Mouse (Mus musculus) hindbrain, embryonic 16.5 days (tissue): ENCODE data around the gene Kdm1a. TPM values are rescaled to one million over a fixed set of nuclear protein-coding genes. Genes with fewer than 3 reads are reported as not detected.

ENCODE experiments used
- ATAC-seq: fragments of 200-750 bp; cut with Nextera tagmentation; 2 replicates; pipeline ENCODE4 v1.8.0; 2017; ENCODE audit warnings: moderate TSS enrichment, moderate library complexity
- H3K27ac ChIP-seq: fragments of 300-500 bp; sonication (generic); 2 replicates; pipeline ENCODE4 v1.5.1; 2014; ENCODE audit warnings: low read depth, mild to moderate bottlenecking, control low read depth, low read length, moderate library complexity
- H3K27me3 ChIP-seq: fragments of 300-500 bp; sonication (generic); replicated peaks from 2 replicates; pipeline ENCODE4 v1.6.1; 2014; ENCODE audit warnings: low read length; ENCODE audit not compliant: control insufficient read depth, insufficient read depth
- H3K36me3 ChIP-seq: fragments of 300-500 bp; sonication (generic); 2 replicates; pipeline ENCODE4 v1.6.1; 2014; ENCODE audit warnings: mild to moderate bottlenecking, low read length, moderate library complexity, mixed read lengths; ENCODE audit not compliant: control insufficient read depth, insufficient read depth
- H3K4me1 ChIP-seq: fragments of 300-500 bp; sonication (generic); 2 replicates; pipeline ENCODE4 v1.6.1; 2014; ENCODE audit warnings: low read depth, low read length; ENCODE audit not compliant: control insufficient read depth, insufficient read depth
- H3K4me2 ChIP-seq: fragments of 300-500 bp; sonication (generic); 2 replicates; pipeline ENCODE4 v1.6.1; 2014; ENCODE audit warnings: mild to moderate bottlenecking, low read length, control low read depth, moderate library complexity
- H3K4me3 ChIP-seq: fragments of 300-500 bp; sonication (generic); 2 replicates; pipeline ENCODE4 v1.5.1; 2014; ENCODE audit warnings: mild to moderate bottlenecking, low read length, control low read depth, moderate library complexity
- H3K9ac ChIP-seq: fragments of 300-500 bp; sonication (generic); 2 replicates; pipeline ENCODE4 v1.6.1; 2014; ENCODE audit warnings: low read depth, mild to moderate bottlenecking, control low read depth, low read length, moderate library complexity
- H3K9me3 ChIP-seq: fragments of 300-500 bp; sonication (generic); 2 replicates; pipeline ENCODE4 v1.6.1; 2014; ENCODE audit warnings: mild to moderate bottlenecking, low read length, moderate library complexity; ENCODE audit not compliant: control insufficient read depth
- WGBS: fragments of 180-500 bp; shearing (Covaris S2); extraction: QIAGEN DNeasy Blood & Tissue Kit; methylation state at CpG from one replicate; pipeline ENCODE4 v1.1.7; 2014; 5-methylcytosine and 5-hydroxymethylcytosine counted together
- polyA plus RNA-seq: library from polyadenylated mRNA; unstranded; fragments of >200 nt; fragmentation: Nextera tagmentation; extraction: Ambion mirVana; gene quantifications from 2 replicates; pipeline ENCODE4 v1.2.1, GENCODE M21; 2015

Gene Kdm1a
- polyA plus RNA-seq, 1 experiment from 2014 or later, result 31.6 TPM

- H3K9me3 ChIP-seq, result no peaks in the 10 kb centered on the region
- H3K27ac ChIP-seq, result peak overlapping the region; percentile 65
- H3K27me3 ChIP-seq, result no peaks in the 10 kb centered on the region
- ATAC-seq, result peak; percentile 80
- H3K4me2 ChIP-seq, result peak overlapping the region; percentile 69
- no peaks in the 10 kb centered on the region for H3K36me3 ChIP-seq
- H3K4me3 ChIP-seq, result peak overlapping the region; percentile 47
- WGBS, result 2% methylated on average over 70 of the region's 76 CpGs
- H3K4me1 ChIP-seq, result peaks cover 11% of the 10 kb centered on the region
- H3K9ac ChIP-seq, result peak overlapping the region; percentile 60
Observed at GRCm38 (mm10) chr4:136637563-136638229, 35.2 kb upstream of the Kdm1a start.

DNA sequence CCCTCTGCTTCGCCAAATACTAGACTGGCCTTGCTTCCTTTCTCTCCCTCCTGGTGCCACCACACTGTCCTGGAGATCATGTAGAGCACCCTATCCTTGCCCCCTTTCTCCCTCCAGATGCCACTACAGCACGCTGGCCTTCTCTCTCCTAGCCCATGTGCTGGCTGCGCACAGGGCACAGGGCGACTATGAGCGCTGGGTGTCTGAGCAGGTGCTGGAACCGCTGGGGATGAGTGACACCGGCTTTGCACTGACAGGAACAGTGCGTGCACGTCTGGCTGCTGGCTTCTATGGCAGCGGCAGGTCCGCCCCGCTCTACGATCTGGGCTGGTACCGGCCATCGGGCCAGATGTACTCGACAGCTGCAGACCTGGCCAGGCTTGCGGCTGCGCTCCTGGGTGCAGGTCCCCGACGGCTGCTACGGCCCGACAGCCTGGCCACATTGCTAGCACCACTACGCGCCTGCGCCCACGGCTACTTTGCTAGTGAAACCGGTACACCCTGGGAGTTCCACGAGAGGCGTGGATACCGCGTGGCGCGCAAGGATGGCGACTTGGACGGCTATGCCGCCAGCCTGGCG, 34.5 kb upstream of the Kdm1a start:
- peak overlapping the region; percentile 47 for H3K4me3 ChIP-seq
- no peaks in the 10 kb centered on the region for H3K36me3 ChIP-seq
- no peaks in the 10 kb centered on the region for H3K9me3 ChIP-seq
- H3K9ac ChIP-seq, result peak overlapping the region; percentile 60
- H3K27ac ChIP-seq, result peak overlapping the region; percentile 65
- peak; percentile 71 for ATAC-seq
- H3K27me3 ChIP-seq, result no peaks in the 10 kb centered on the region
- peak overlapping the region; percentile 69 for H3K4me2 ChIP-seq
- peaks cover 11% of the 10 kb centered on the region for H3K4me1 ChIP-seq
- 16% methylated on average over 37 of the region's 37 CpGs for WGBS

DNA sequence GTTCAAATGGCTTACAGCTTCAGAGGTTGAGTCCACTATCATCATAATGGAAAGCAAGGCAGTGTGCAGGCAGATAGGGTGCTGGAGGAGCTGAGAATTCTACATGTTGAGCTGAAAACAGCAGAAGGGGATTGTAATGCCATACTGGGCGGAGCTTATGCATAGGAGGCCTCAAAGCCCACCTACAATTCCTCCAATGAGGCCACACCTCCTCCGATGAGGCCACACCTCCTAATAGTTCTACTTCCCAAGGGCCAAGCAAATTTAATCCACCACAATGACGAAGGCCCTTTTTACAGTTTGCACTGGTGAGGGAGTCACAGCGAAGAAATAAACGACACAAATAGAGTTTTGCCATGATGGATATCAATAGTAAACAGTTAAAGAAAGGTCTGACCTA, 34.0 kb upstream of the Kdm1a start:
- H3K4me3 ChIP-seq, result no peak overlapping the region
- no peak overlapping the region for H3K9ac ChIP-seq
- 60% methylated on average over 5 of the region's 5 CpGs for WGBS
- peaks cover 11% of the 10 kb centered on the region for H3K4me1 ChIP-seq
- no peaks in the 10 kb centered on the region for H3K36me3 ChIP-seq
- H3K27me3 ChIP-seq, result no peaks in the 10 kb centered on the region
- H3K27ac ChIP-seq, result no peak overlapping the region
- no peaks in the 10 kb centered on the region for H3K9me3 ChIP-seq
- ATAC-seq, result no peak
- H3K4me2 ChIP-seq, result no peak overlapping the region

- H3K27me3 ChIP-seq, result no peaks in the 10 kb centered on the region
- H3K4me1 ChIP-seq, result peaks cover 11% of the 10 kb centered on the region
- H3K9me3 ChIP-seq, result no peaks in the 10 kb centered on the region
- no peak overlapping the region for H3K9ac ChIP-seq
- H3K4me3 ChIP-seq, result no peak overlapping the region
- H3K27ac ChIP-seq, result no peak overlapping the region
- no peak for ATAC-seq
- no peak overlapping the region for H3K4me2 ChIP-seq
- H3K36me3 ChIP-seq, result no peaks in the 10 kb centered on the region
Observed at GRCm38 (mm10) chr4:136635995-136636394, 33.5 kb upstream of the Kdm1a start.

GRCm38 (mm10) chr4:136631237-136631994, 28.9 kb upstream of the Kdm1a start:
- Histone ChIP-seq H3K4me1 (no peaks in the 10 kb centered on the region; the same call in 1 of the 2 replicates), H3K9me3 (no peaks in the 10 kb centered on the region), H3K4me3 (no peak overlapping the region), H3K27ac (no peak overlapping the region), H3K4me2 (no peak overlapping the region), H3K27me3 (no peaks in the 10 kb centered on the region), H3K36me3 (no peaks in the 10 kb centered on the region), H3K9ac (no peak overlapping the region)
- ATAC-seq, result peak; percentile 49; the same call in 1 of the 2 replicates
- WGBS, result 77% methylated on average over 9 of the region's 11 CpGs

DNA sequence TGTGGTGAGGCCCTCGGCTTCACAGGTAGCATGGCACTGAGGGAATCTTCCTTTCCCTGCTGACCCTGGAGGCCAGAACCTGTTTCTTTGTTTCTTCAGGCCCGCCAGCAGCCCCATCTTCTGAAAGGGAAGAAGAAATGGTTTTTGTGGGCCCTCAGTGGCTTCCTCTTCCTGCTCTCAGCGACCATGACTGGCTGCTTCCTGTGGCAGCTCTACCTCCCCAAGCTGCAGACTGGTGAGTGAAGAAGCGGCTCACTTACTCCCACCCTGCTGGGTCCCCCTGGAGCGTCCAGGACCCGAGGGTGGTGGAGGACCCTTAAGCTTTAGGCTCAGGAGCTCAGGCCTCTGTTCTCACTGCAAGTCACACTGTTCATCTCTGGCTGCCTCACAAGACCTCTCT, 24.1 kb upstream of the Kdm1a start:
- Histone ChIP-seq H3K4me3 (no peak overlapping the region), H3K9ac (no peak overlapping the region), H3K27me3 (no peaks in the 10 kb centered on the region), H3K27ac (no peak overlapping the region), H3K4me2 (no peak overlapping the region), H3K36me3 (no peaks in the 10 kb centered on the region), H3K4me1 (no peaks in the 10 kb centered on the region; the same call in 1 of the 2 replicates), H3K9me3 (no peaks in the 10 kb centered on the region)
- 78% methylated on average over 6 of the region's 6 CpGs for WGBS
- no peak for ATAC-seq

DNA sequence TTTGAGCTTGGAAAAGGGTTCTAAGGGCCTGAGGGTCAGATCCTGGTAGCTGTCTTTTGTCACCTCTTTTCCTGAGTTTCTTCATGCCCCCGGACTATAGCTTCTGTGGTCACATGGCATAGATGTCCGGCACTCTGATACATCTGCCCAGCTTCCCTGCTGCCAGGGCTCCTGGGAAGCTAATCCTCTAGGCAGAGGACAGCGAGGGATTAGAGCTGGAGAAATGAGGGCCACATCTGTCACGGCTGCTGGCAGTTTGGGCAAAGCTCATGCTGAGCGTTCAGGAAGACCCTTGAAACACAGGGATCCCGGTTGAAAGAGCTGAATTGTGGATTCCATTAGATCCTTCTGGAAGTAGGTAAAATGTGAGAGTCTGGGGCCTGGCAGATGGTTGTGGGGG, 19.9 kb upstream of the Kdm1a start, which contains the start of gene Lactbl1:
Gene Lactbl1 (plus strand): TSS at position 234 of the 400 bp plus-strand sequence.
- H3K9me3 ChIP-seq, result no peaks in the 10 kb centered on the region

GRCm38 (mm10) chr4:136621956-136622355, 19.4 kb upstream of the Kdm1a start:
- no peak overlapping the region for H3K27ac ChIP-seq
- H3K36me3 ChIP-seq, result no peaks in the 10 kb centered on the region
- no peak overlapping the region for H3K4me2 ChIP-seq
- 57% methylated on average over 5 of the region's 5 CpGs for WGBS
- no peak overlapping the region for H3K9ac ChIP-seq
- no peaks in the 10 kb centered on the region for H3K27me3 ChIP-seq
- no peak overlapping the region for H3K4me3 ChIP-seq
- no peak for ATAC-seq
- no peaks in the 10 kb centered on the region for H3K4me1 ChIP-seq
- no peaks in the 10 kb centered on the region for H3K9me3 ChIP-seq

More for the DNA sequence above, 19.9 kb upstream of the Kdm1a start, which contains the start of gene Lactbl1:
- no peak for ATAC-seq
- H3K4me1 ChIP-seq, result no peaks in the 10 kb centered on the region
- H3K4me3 ChIP-seq, result no peak within 1 kb of the TSS
- H3K27ac ChIP-seq, result no peak within 1 kb of the TSS
- H3K27me3 ChIP-seq, result no peaks in the 10 kb centered on the region
- no peak within 1 kb of the TSS for H3K9ac ChIP-seq
- WGBS, result 40% methylated on average over 6 of the region's 6 CpGs
- no peaks in the 10 kb centered on the region for H3K36me3 ChIP-seq
- H3K4me2 ChIP-seq, result no peak within 1 kb of the TSS

GRCm38 (mm10) chr4:136621336-136621735, 18.8 kb upstream of the Kdm1a start:
- H3K9me3 ChIP-seq, result no peaks in the 10 kb centered on the region
- 0% methylated on average over 1 of the region's 1 CpGs for WGBS
- no peak overlapping the region for H3K4me3 ChIP-seq
- H3K4me1 ChIP-seq, result no peaks in the 10 kb centered on the region
- H3K27ac ChIP-seq, result no peak overlapping the region
- no peaks in the 10 kb centered on the region for H3K27me3 ChIP-seq
- no peaks in the 10 kb centered on the region for H3K36me3 ChIP-seq
- peak; percentile 48; the same call in 1 of the 2 replicates for ATAC-seq
- H3K9ac ChIP-seq, result no peak overlapping the region
- no peak overlapping the region for H3K4me2 ChIP-seq
